Mouse (Mus musculus) left cerebral cortex, postnatal 10 days (tissue): ENCODE data around the gene Olfr902. TPM values are rescaled to one million over a fixed set of nuclear protein-coding genes. Genes with fewer than 3 reads are reported as not detected.
"Not testable (repeated sequence)": the region's sequence is repeated elsewhere in the genome, so short reads cannot be mapped to it uniquely, and the experiment has no call there.

Experiments
- DNase-seq, 2 experiments: peaks; one replicate each; pipeline ENCODE4 v3.0.0; 2021 to 2022; ENCODE audit warnings: low spot score in 2 of 2, mixed read lengths in 1 of 2; ENCODE audit errors: extremely low spot score in 1 of 2
- intact Hi-C: fragments of 180-260 bp; cut with DNase I; formaldehyde crosslinking; loops from one replicate; pipeline ENCODE4 v1.15.1; 2025
- total RNA-seq, 2 experiments: library from RNA; stranded (reverse); gene quantifications; 2 replicates each; pipeline ENCODE4 v1.2.3; 2021

Olfr902 gene
- not detected for total RNA-seq

- intact Hi-C loops, result no loop called here
- no peak for DNase-seq
Observed at GRCm38 (mm10) chr9:38447352-38447751, at the start of gene Olfr902. TSS of gene Olfr902 (plus strand) at chr9:38447652.

- intact Hi-C loops, result no loop called here
- DNase-seq, result no peak
Observed at GRCm38 (mm10) chr9:38401398-38401797, 46.1 kb upstream of the Olfr902 start, which contains the start of gene Olfr147. TSS of gene Olfr147 (plus strand) at chr9:38401698.

GRCm38 (mm10) chr9:38407502-38407901 is 40.0 kb upstream of the Olfr902 start:
- intact Hi-C loops, DNase-seq: not testable (repeated sequence)

DNA sequence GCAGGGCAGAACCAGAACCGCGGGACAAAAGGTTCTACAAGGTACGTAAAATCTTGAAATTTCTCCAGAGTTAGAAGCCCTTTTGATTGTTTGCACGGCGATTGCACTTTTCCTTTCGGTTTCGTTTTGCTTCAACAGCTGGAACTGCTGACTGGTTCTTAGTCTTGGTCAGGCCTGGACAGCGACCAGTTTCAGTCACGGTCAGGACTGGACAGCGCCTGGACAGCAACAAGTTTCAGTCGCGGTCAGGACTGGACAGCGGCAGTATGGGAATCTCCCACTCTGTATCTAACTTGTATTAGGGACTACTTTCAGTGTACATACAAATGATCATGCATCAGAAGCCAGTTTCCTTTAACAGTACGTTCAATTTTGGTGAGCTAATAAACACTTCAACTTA is 34.0 kb upstream of the Olfr902 start:
- intact Hi-C loops, DNase-seq: not testable (repeated sequence)

DNA sequence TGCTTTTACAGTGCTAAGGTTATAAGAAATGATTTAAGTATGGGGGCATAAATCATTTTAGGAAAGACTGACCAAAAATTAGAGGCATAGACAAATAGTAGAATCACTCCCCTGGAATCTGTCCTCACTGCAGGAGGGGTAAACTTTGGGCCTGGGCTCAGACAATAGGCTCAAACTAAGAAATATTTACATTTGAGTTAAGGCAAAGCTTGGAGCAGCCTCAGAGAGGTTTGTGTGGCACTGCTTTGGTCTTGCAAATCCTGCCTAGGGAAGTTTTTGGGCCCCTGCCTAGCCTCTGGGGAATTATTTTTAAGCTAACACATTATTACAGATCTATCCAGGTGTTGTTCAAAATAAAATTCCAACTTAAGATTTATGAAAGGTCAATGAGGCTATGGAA is 23.7 kb upstream of the Olfr902 start:
- no peak for DNase-seq
- intact Hi-C loops, result no loop called here

GRCm38 (mm10) chr9:38427026-38427425 is 20.4 kb upstream of the Olfr902 start:
- intact Hi-C loops, result no loop called here
- DNase-seq, result no peak

DNA sequence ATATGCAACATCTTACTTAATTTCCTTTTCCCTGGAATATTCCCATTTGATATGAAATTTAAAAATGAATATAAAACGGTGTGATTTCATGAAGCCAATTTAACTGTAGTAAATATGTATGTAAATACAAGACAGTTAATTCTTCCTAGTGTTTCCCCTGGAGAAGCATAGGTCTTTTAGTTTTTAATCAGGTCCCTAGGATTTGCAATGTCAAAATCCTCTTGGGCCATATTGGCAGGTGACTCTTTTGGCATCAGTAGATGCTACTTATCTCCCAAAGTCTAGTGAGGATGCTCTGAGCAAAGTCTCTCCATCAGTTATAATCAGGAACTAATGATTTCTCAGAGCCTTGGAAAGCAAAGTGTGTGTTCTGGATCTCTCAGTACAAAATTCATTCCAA is 18.3 kb upstream of the Olfr902 start, which contains the start of gene Olfr901:
Gene Olfr901, plus strand, starts transcription at position 301 of the 400 bp plus-strand sequence.
- intact Hi-C loops, result no loop called here
- no peak for DNase-seq

GRCm38 (mm10) chr9:38462844-38463243 is 15.4 kb downstream of the Olfr902 start, which contains the start of gene Olfr904:
TSS of gene Olfr904 (plus strand) at chr9:38463144.
- intact Hi-C loops, result no loop called here

GRCm38 (mm10) chr9:38470807-38471206 is 23.4 kb downstream of the Olfr902 start, which contains the start of gene Olfr905:
TSS of gene Olfr905 (plus strand) at chr9:38471107.
- DNase-seq, result no peak
- intact Hi-C loops, result no loop called here

More at GRCm38 (mm10) chr9:38462844-38463243, 15.4 kb downstream of the Olfr902 start, which contains the start of gene Olfr904:
- no peak for DNase-seq

- DNase-seq, result no peak
- intact Hi-C loops, result no loop called here
Observed at GRCm38 (mm10) chr9:38486785-38487184, 39.3 kb downstream of the Olfr902 start, which contains the start of gene Olfr906. TSS of gene Olfr906 (plus strand) at chr9:38487085.

- no peak for DNase-seq
- intact Hi-C loops, result no loop called here
Observed at GRCm38 (mm10) chr9:38495501-38495900, 48.0 kb downstream of the Olfr902 start, which contains the start of gene Olfr907. TSS of gene Olfr907 (plus strand) at chr9:38495801.

Other genes starting within 250 kb of the Olfr902 start
- not detected for gene Olfr893, start 239.3 kb upstream of the Olfr902 start, total RNA-seq
- not detected for gene Olfr894, start 229.6 kb upstream of the Olfr902 start, total RNA-seq
- gene Olfr143, start 194.9 kb upstream of the Olfr902 start, total RNA-seq, result not detected
- not detected for gene Olfr895, start 179.8 kb upstream of the Olfr902 start, total RNA-seq
- not detected for gene Olfr896-ps1, start 156.5 kb upstream of the Olfr902 start, total RNA-seq
- gene Olfr25, start 118.6 kb upstream of the Olfr902 start, total RNA-seq, result not detected
- not detected for gene Olfr898, start 99.2 kb upstream of the Olfr902 start, total RNA-seq
- not detected for gene Olfr250, start 80.8 kb upstream of the Olfr902 start, total RNA-seq
- gene Olfr251, start 70.6 kb upstream of the Olfr902 start, total RNA-seq, result not detected
- gene Olfr147, start 46.0 kb upstream of the Olfr902 start, total RNA-seq, result not detected
- gene Olfr901, start 18.2 kb upstream of the Olfr902 start, total RNA-seq, result not detected
- not detected for gene Olfr904, start 15.5 kb downstream of the Olfr902 start, total RNA-seq
- gene Olfr905, start 23.5 kb downstream of the Olfr902 start, total RNA-seq, result not detected
- gene Olfr906, start 39.4 kb downstream of the Olfr902 start, total RNA-seq, result not detected
- gene Olfr907, start 48.1 kb downstream of the Olfr902 start, total RNA-seq, result not detected
- gene Olfr911-ps1, start 73.9 kb downstream of the Olfr902 start, total RNA-seq, result not detected
- gene Olfr910, start 90.2 kb downstream of the Olfr902 start, total RNA-seq, result not detected
- not detected for gene Olfr912, start 132.5 kb downstream of the Olfr902 start, total RNA-seq
- not detected for gene Olfr913, start 145.1 kb downstream of the Olfr902 start, total RNA-seq
- gene Olfr914, start 157.4 kb downstream of the Olfr902 start, total RNA-seq, result not detected
- gene Olfr916, start 212.2 kb downstream of the Olfr902 start, total RNA-seq, result not detected
- not detected for gene Olfr917, start 218.2 kb downstream of the Olfr902 start, total RNA-seq
- not detected for gene Olfr918, start 226.9 kb downstream of the Olfr902 start, total RNA-seq